ENCODE assay signal across 9 mouse cellular contexts in genomic region chr8:91051037-91051436, GRCm38 (mm10). TPM values are rescaled to one million over a fixed set of nuclear protein-coding genes. Genes with fewer than 3 reads are reported as not detected.
DNase-seq lines count a peak whose midpoint lies in the region; TF ChIP-seq lines count a peak whose summit lies in the region.
"Had no signal": no experiment of that assay in that cellular context is flagged by ENCODE, and none has a peak within 500 bp of the region (broad histone marks: within the 10 kb centered on the region; RNA-seq: fewer than 3 reads in every experiment).

No protein-coding gene starts in this region.

- 15% methylated on average over 8 of the region's 8 CpGs for WGBS in lung, adult 2 months

- no peak overlapping the region for H3K4me3 ChIP-seq in lung, adult 2 months (replicated peaks; ENCODE audit: extremely low read depth, low read depth, low read length)
- H3K4me3 ChIP-seq: liver, embryonic 15.5 days had no signal

- peak; percentile 58 for DNase-seq in urinary bladder, postnatal 14 days (ENCODE audit: low spot score)
- no peak for DNase-seq in urinary bladder, adult 2 months (ENCODE audit: low spot score)
- DNase-seq in cerebellum, postnatal 14 days: peak; percentile 86 to 89
- peak; percentile 71 for DNase-seq in heart, adult 8-10 months (ENCODE audit: low spot score)
- peak; percentile 86 for DNase-seq in kidney, postnatal 14 days
- peak; percentile 41 for DNase-seq in lung, adult 2 months
- peak; percentile 8 for DNase-seq in retina, postnatal 7 days (ENCODE audit: low read depth, low spot score)
- no peak for DNase-seq in embryo, embryonic 10.5 days (ENCODE audit: low spot score)

- no peaks in the 10 kb centered on the region for H3K4me1 ChIP-seq in lung, adult 2 months (ENCODE audit: control insufficient read depth, insufficient read depth, low read length)

- no peak for TF ChIP-seq POLR2A in lung, adult 2 months (IDR thresholded peaks at IDR 0.05; ENCODE audit: borderline replicate concordance, extremely low read depth, low read depth, low read length)

- TF ChIP-seq CTCF in lung, adult 2 months (IDR thresholded peaks at IDR 0.05; ENCODE audit: insufficient read depth, low read length): no peak

RNA-seq across cellular contexts. Expression of gene Rbl2, which starts 18.8 kb away (rescaled TPM):
- 29.3 and 33.2 TPM in 2 replicates for polyA plus RNA-seq in urinary bladder, adult 2 months (2012; rRNA removed)
- 10 to 100 TPM; 34.6 to 46.1 (median 42.0) TPM for total RNA-seq in heart, adult 8-10 months (2022)
- 18.6 and 24.2 TPM in 2 replicates for polyA plus RNA-seq in lung, adult 2 months (2012; rRNA removed)

Comparison
In these comparisons a context has a peak if more than half of its experiments do, and no peak if none do; other contexts are left out.
1. DNase-seq: peak in urinary bladder, postnatal 14 days (single experiment), cerebellum, postnatal 14 days (2 of 2), heart, adult 8-10 months (single experiment), kidney, postnatal 14 days (single experiment), lung, adult 2 months (single experiment) and retina, postnatal 7 days (single experiment); none in urinary bladder, adult 2 months (single experiment) and embryo, embryonic 10.5 days (single experiment).